Mouse (Mus musculus): Measurements from ENCODE around the gene Zmiz1. TPM values are rescaled to one million over a fixed set of nuclear protein-coding genes. Genes with fewer than 3 reads are reported as not detected.

The Zmiz1 gene
- polyA plus RNA-seq, 1 experiment from 2014 or later = 45.8 TPM

DNA sequence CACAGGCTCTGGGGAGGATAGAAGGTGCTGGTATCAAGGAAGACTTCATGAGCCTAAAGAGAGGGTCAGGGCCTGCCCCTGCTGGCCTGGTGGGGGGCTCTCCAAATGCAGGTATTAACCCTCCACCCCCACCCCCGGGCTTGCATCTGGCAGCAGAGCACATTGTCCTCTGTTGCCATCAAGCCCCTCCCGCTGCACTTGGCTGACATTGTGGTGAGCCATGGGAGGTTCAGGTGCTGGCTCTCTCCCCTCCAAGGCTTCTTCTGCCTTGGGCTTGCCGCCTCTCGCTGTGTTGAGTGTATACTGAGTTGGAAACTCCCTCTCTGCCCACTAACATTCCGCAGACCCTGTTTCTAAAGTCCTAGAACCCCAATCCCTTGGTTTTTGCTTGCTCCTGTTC, 82.2 kb downstream of the Zmiz1 start:
- no peaks in the 10 kb centered on the region for H3K9me3 ChIP-seq
- peaks cover 58% of the 10 kb centered on the region for H3K36me3 ChIP-seq
- peak overlapping the region; percentile 23; the same call in 1 of the 2 replicates for H3K27ac ChIP-seq
- peaks cover 45% of the 10 kb centered on the region for H3K4me1 ChIP-seq
- no peak overlapping the region for H3K4me3 ChIP-seq
- 83% methylated on average over 5 of the region's 5 CpGs for WGBS
- no peak for DNase-seq (ENCODE audit: low spot score)
- no peaks in the 10 kb centered on the region for H3K27me3 ChIP-seq (ENCODE audit: insufficient read depth, poor library complexity, severe bottlenecking)

DNA sequence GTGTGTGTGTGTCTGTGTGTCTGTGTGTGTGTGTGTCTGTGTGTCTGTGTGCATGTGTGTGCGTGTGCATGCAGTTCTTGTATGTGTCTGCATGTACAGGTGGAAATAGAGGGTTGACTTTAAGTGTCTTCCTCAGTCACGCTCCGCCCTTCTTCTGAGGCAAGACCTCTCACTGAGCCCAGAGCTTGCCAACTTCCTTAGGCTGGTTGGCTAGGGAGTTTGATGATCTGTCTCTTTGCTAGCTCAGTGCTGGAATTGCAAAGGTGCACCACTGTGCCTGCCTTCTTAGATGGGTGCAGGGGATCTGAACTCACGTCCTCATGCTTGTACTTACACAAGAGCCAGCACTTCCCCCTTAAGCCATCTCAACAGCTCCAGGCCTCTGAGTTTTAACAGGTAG, 84.1 kb downstream of the Zmiz1 start:
- Histone ChIP-seq H3K27ac (no peak overlapping the region), H3K4me3 (no peak overlapping the region), H3K36me3 (peaks cover 60% of the 10 kb centered on the region), H3K9me3 (no peaks in the 10 kb centered on the region), H3K4me1 (peaks cover 54% of the 10 kb centered on the region), H3K27me3 (ENCODE audit: insufficient read depth, poor library complexity, severe bottlenecking) (no peaks in the 10 kb centered on the region)
- 96% methylated on average over 4 of the region's 4 CpGs for WGBS
- no peak for DNase-seq (ENCODE audit: low spot score)

DNA sequence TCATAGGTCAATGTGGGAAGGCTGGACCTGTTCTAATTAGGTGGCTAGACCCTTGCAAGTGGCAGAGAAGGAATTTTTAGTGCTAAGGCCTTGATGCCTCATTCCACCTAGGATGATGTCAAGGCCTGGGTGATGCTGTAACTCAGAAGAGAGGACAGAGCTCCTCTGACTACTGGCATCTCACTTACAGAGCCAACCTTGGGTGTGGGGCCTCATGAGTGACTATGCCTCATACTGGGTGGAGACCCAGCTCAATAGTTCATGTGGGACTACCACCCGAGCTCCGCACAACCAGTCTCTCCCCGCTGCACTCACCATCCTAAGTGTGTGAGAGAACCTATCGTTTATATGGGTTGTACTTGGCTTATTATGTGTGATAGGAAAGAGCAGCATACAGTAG, 84.9 kb downstream of the Zmiz1 start:
- DNase-seq (ENCODE audit: low spot score) = no peak
- Histone ChIP-seq H3K4me1 (peaks cover 63% of the 10 kb centered on the region), H3K27ac (no peak overlapping the region), H3K36me3 (peaks cover 65% of the 10 kb centered on the region), H3K27me3 (ENCODE audit: insufficient read depth, poor library complexity, severe bottlenecking) (no peaks in the 10 kb centered on the region), H3K9me3 (no peaks in the 10 kb centered on the region), H3K4me3 (no peak overlapping the region)
- WGBS = 95% methylated on average over 4 of the region's 4 CpGs

DNA sequence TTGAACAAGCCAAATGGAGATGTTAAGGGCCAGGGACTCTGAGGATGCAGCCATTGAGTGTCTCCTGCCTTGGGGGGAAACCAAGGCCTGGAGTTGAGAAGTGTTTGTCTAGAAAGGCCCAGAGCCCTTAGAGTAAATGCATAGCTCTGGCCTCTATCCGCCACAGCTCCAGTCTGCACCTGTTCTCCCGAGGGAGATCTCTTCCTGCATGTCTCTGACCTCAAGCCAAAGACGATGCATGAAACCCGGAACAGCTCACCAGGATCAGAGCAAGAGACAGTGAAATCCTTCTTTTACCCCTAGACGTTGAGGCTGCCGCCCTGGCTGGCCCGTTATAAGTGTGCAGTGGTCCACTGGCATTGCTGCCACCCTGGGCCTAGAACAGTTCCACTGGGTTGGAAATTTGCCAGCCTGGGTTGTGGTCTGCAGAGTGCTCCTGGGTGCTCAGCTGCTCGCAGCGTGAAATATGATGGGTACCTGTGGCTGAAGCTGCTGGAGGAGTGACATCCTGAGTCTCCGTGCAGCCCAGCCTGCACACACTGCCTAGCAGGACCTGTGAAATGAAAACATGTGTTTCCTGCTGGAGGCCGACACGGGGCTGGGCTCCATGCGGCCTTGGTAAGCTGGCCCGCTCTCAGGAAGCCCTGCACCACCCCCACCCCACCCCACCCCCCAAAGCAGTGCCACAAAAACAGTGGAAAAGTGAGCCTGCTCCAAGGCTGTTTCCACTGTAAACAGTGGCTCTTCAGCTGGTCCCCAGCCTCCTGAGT, 88.1 kb downstream of the Zmiz1 start:
- H3K27ac ChIP-seq = peak overlapping the region; percentile 65
- H3K4me1 ChIP-seq = peaks cover 55% of the 10 kb centered on the region
- H3K9me3 ChIP-seq = no peaks in the 10 kb centered on the region
- WGBS = 69% methylated on average over 14 of the region's 14 CpGs
- H3K36me3 ChIP-seq = peaks cover 53% of the 10 kb centered on the region
- H3K27me3 ChIP-seq (ENCODE audit: insufficient read depth, poor library complexity, severe bottlenecking) = no peaks in the 10 kb centered on the region
- no peak overlapping the region for H3K4me3 ChIP-seq
- DNase-seq (ENCODE audit: low spot score) = no peak

DNA sequence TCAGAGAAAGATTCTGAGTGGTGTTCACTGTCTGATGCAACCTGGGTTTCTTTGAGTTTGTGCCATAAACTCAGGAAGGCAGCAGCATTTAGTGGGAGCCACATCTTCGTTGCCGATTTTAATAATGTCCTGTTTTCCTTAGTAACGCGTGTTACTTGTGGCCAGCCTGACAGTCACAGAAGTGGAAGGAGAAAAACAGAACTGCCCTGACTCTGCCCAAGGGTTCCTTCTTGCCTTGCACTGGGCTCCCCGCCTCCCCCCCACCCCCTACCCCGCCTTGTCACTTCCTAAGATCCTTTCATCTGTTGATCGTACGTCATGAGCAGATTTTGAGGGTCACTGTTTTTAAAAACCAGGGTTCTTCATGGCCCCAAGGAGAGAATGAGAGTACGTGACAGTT, 88.9 kb downstream of the Zmiz1 start:
- no peaks in the 10 kb centered on the region for H3K9me3 ChIP-seq
- peaks cover 58% of the 10 kb centered on the region for H3K4me1 ChIP-seq
- H3K27me3 ChIP-seq (ENCODE audit: insufficient read depth, poor library complexity, severe bottlenecking) = no peaks in the 10 kb centered on the region
- 83% methylated on average over 9 of the region's 9 CpGs for WGBS
- DNase-seq (ENCODE audit: low spot score) = no peak
- peak overlapping the region; percentile 65; the same call in 1 of the 2 replicates for H3K27ac ChIP-seq
- no peak overlapping the region for H3K4me3 ChIP-seq
- peaks cover 53% of the 10 kb centered on the region for H3K36me3 ChIP-seq

DNA sequence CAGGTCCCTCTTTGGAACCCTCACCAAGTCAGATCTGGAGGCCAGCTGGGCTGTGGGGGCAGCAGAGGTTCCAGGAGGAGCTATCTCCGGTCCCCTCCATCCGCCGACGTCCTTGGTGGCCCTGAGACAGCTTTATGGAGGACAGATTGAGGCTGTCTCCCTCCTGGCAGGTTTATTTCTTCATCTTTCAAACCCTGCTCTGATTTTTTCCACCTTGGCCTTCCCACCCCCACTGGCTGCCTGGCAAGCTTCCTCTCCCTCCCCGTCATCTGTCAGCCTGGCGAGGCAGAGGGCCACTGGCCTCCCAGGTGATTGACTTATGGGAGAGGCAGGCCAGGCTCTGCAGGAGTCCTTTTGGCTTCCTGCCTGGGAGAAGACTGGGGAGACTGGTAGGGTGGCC, 89.7 kb downstream of the Zmiz1 start:
- H3K27ac ChIP-seq = 0 out of 2 replicates have a peak overlapping the region, but pooled peaks have one; percentile 48
- DNase-seq (ENCODE audit: low spot score) = no peak
- no peaks in the 10 kb centered on the region for H3K9me3 ChIP-seq
- H3K36me3 ChIP-seq = peaks cover 58% of the 10 kb centered on the region
- no peak overlapping the region for H3K4me3 ChIP-seq
- peaks cover 64% of the 10 kb centered on the region for H3K4me1 ChIP-seq
- WGBS = 68% methylated on average over 6 of the region's 6 CpGs
- no peaks in the 10 kb centered on the region for H3K27me3 ChIP-seq (ENCODE audit: insufficient read depth, poor library complexity, severe bottlenecking)

DNA sequence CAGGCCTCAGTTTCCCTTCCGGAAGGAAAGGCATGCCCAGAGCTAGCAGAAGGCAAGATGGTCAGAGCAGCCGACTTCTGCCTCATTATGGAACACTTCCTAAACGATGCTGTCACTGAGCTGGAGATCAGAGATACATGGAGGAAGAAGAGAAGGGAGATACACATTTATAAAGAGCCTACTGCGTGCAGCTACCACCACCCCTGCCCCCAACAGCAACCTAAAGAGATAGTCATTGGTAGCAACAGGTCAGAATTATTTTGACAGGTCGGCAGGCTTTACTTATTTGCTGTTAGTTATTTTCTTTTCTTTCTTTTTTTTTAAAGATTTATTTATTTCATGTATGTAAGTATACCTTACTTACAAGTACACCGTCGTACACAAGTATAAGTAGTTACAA, 90.1 kb downstream of the Zmiz1 start:
- no peak overlapping the region for H3K4me3 ChIP-seq
- no peak for DNase-seq (ENCODE audit: low spot score)
- H3K36me3 ChIP-seq = peaks cover 62% of the 10 kb centered on the region
- WGBS = 88% methylated on average over 7 of the region's 7 CpGs
- H3K4me1 ChIP-seq = peaks cover 64% of the 10 kb centered on the region
- 0 out of 2 replicates have a peak overlapping the region, but pooled peaks have one; percentile 48 for H3K27ac ChIP-seq
- H3K9me3 ChIP-seq = no peaks in the 10 kb centered on the region
- no peaks in the 10 kb centered on the region for H3K27me3 ChIP-seq (ENCODE audit: insufficient read depth, poor library complexity, severe bottlenecking)

DNA sequence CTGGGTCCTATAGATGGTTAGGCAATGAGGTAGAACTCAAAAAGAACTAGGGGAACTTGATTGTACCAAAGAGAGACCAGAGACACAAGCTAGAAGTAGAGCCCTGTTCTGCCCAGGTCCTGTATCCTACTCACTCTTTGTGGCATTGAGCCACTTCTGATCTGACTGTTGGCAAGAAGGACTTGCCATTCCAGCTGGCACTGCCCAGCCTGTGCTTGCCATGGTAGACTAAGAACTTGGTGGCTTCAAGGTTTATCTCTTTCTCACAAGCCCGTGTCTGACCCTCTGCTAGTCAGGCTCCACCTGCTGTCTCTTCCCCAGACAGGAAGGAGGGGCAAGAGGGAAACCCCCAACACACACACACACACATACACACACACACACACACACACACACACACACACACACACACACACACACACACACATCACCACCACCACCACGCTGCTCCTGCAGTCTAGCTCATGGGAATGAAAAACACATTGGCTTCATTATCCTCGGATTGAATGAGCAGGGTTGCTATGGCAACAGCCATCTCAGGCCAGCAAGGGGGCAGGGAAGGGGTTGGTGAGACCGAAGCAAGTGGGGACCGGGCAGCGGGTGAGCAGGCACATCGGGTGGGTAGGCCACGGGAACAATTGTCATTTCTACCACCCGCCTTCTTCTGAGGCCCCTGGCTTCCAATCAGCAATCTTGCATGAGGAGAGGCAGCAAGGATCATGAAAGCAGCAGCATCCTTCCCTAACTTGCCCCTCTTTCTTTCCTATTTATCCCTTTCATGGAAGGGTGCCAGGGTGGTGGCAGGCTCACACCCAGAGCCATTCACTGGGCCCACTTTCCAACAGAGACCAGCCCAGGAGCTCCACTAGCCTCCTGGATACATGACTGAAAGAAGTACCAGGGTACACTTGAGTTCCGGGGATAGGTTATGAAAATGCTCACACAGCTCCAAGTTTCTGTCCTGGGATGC, 91.2 kb downstream of the Zmiz1 start:
- 74% methylated on average over 10 of the region's 10 CpGs for WGBS

DNA sequence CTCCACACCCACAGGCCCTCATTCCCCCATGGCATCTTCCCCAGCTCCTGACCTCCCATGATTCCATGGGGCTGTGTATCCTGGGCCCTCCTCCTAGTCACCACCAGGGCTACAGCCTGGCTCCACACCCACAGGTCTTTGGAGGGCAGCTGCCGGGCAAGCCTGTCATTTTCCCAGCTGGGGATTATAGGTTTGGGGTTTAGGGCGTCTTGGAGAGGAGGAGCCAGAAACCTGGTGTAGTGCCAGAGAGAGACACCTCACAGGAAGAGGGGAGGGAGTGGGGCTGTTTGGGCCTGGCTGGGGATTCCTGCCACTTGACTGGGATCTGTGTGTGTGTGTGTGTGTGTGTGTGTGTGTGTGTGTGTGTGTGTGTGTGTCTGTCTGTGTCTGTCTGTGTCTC, 92.7 kb downstream of the Zmiz1 start:
- 44% methylated on average over 2 of the region's 2 CpGs for WGBS
- peaks cover 76% of the 10 kb centered on the region for H3K4me1 ChIP-seq
- H3K27me3 ChIP-seq (ENCODE audit: insufficient read depth, poor library complexity, severe bottlenecking) = no peaks in the 10 kb centered on the region
- H3K36me3 ChIP-seq = peaks cover 37% of the 10 kb centered on the region
- no peaks in the 10 kb centered on the region for H3K9me3 ChIP-seq
- no peak overlapping the region for H3K4me3 ChIP-seq
- H3K27ac ChIP-seq = 0 out of 2 replicates have a peak overlapping the region, but pooled peaks have one; percentile 8
- DNase-seq (ENCODE audit: low spot score) = no peak

More for the DNA sequence above, 91.2 kb downstream of the Zmiz1 start:
- Histone ChIP-seq H3K4me1 (peaks cover 73% of the 10 kb centered on the region), H3K9me3 (no peaks in the 10 kb centered on the region), H3K4me3 (no peak overlapping the region), H3K27me3 (ENCODE audit: insufficient read depth, poor library complexity, severe bottlenecking) (no peaks in the 10 kb centered on the region), H3K27ac (no peak overlapping the region), H3K36me3 (peaks cover 53% of the 10 kb centered on the region)
- no peak for DNase-seq (ENCODE audit: low spot score)

DNA sequence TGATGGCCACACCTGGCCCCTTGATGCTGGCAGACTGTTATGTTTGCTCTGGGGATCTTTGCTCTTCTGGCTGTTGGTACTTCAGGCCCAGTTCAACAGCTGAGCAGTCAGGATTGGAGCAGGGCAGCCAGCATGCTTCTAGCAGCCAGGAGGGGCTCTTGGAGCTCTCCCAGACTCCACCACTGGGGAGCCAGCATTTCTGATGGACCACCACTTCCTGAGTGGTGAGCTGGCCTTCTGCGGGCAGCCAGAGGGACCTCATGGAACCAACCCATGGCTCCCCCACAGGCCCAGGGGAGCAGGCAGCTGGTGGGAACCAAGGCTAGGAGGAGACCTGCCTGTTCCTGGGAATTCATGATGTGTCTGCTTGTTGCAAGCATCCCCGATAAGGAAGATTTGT, 94.4 kb downstream of the Zmiz1 start:
- no peak for DNase-seq (ENCODE audit: low spot score)
- Histone ChIP-seq H3K36me3 (peaks cover 21% of the 10 kb centered on the region), H3K27me3 (ENCODE audit: insufficient read depth, poor library complexity, severe bottlenecking) (no peaks in the 10 kb centered on the region), H3K9me3 (no peaks in the 10 kb centered on the region), H3K4me1 (peaks cover 76% of the 10 kb centered on the region), H3K4me3 (no peak overlapping the region), H3K27ac (no peak overlapping the region)
- 82% methylated on average over 2 of the region's 2 CpGs for WGBS

DNA sequence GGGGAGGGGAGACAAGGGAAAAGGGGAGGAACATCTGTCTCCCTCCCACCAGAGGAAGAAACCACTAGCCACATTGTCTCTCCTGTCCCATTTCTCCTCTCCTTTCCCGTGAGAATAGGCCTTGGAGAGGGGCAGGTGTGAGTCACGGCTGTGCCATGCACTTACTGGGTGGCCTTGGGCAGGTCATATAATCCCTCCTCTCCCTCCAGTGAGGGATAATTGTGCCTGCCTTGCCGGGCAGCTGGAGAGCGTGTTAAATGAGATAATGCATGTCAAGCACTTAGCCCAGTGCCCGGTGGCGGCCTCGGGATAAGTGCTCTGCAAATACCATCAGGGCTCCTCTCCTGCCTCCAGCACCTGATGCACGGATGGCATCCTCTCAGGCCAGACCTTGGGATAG, 95.8 kb downstream of the Zmiz1 start:
- no peaks in the 10 kb centered on the region for H3K27me3 ChIP-seq (ENCODE audit: insufficient read depth, poor library complexity, severe bottlenecking)
- peak overlapping the region; percentile 63; the same call in 1 of the 2 replicates for H3K27ac ChIP-seq
- no peak overlapping the region for H3K4me3 ChIP-seq
- WGBS = 16% methylated on average over 8 of the region's 8 CpGs
- no peak for DNase-seq (ENCODE audit: low spot score)
- H3K9me3 ChIP-seq = no peaks in the 10 kb centered on the region
- peaks cover 83% of the 10 kb centered on the region for H3K4me1 ChIP-seq
- peaks cover 17% of the 10 kb centered on the region for H3K36me3 ChIP-seq

DNA sequence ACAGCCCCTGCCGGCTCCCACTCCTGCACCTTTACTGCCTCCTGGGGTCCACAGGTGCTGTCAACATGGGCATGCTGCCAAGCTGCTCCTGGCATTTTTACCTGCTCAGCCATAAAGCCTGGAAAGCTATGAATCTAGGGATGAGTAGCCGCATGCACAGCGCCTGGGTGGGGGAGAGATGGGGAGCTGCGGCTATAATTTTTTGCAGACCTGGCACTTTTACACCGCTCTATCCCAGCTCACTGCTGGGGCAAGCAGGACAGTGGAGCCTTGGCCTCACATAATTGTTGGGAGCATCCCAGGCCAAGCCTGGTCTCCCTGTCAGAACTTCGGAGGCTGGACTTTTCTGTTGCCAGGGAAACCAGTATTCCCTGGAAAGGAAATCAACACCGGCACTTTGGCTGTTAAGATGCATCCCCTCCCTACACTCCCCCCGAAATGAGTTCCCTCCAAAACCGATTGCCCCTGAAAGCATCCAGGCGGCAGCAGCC, 96.4 kb downstream of the Zmiz1 start:
- Histone ChIP-seq H3K36me3 (peaks cover 23% of the 10 kb centered on the region), H3K4me1 (peaks cover 86% of the 10 kb centered on the region), H3K9me3 (no peaks in the 10 kb centered on the region), H3K4me3 (no peak overlapping the region; the same call in 1 of the 2 replicates), H3K27ac (peak overlapping the region; percentile 63; the same call in 1 of the 2 replicates), H3K27me3 (ENCODE audit: insufficient read depth, poor library complexity, severe bottlenecking) (no peaks in the 10 kb centered on the region)
- WGBS = 32% methylated on average over 10 of the region's 10 CpGs
- no peak for DNase-seq (ENCODE audit: low spot score)

Data from heart, embryonic 10.5 days (tissue).